Mouse (Mus musculus): ENCODE measurements around the gene Gnai1. TPM values are rescaled to one million over a fixed set of nuclear protein-coding genes. Genes with fewer than 3 reads are reported as not detected.
"Not testable (repeated sequence)": the region's sequence is repeated elsewhere in the genome, so short reads cannot be mapped to it uniquely, and the experiment has no call there.

Gene Gnai1
- total RNA-seq (2021): 100 to 1,000 TPM; 159 to 181 TPM

GRCm38 (mm10) chr5:18360281-18360819 lies at the start of gene Gnai1:
TSS of gene Gnai1 (minus strand) at chr5:18360355.
- DNase-seq: peak; percentile 69 to 70

- no peak for DNase-seq
Measured at GRCm38 (mm10) chr5:18367864-18368263, 7.7 kb upstream of the Gnai1 start.

- DNase-seq: no peak
Measured at GRCm38 (mm10) chr5:18365460-18365859, 5.3 kb upstream of the Gnai1 start.

GRCm38 (mm10) chr5:18360956-18361355 lies 801 bp upstream of the Gnai1 start:
- DNase-seq: no peak

GRCm38 (mm10) chr5:18359376-18360280 lies 527 bp downstream of the Gnai1 start:
- DNase-seq: peak; percentile 46 to 60

- DNase-seq: no peak
Measured at GRCm38 (mm10) chr5:18358778-18359177, 1.4 kb downstream of the Gnai1 start.

GRCm38 (mm10) chr5:18358191-18358590 lies 2.0 kb downstream of the Gnai1 start:
- DNase-seq: peak in 1 of 2 experiments; percentile 30

GRCm38 (mm10) chr5:18347297-18347696 lies 12.9 kb downstream of the Gnai1 start:
- DNase-seq: no peak

- DNase-seq: no peak
Measured at GRCm38 (mm10) chr5:18343455-18344142, 16.6 kb downstream of the Gnai1 start.

- no peak for DNase-seq
Measured at GRCm38 (mm10) chr5:18342765-18343454, 17.2 kb downstream of the Gnai1 start.

GRCm38 (mm10) chr5:18341876-18342275 lies 18.3 kb downstream of the Gnai1 start:
- DNase-seq: not testable (repeated sequence)

GRCm38 (mm10) chr5:18332256-18332655 lies 27.9 kb downstream of the Gnai1 start:
- DNase-seq: no peak

GRCm38 (mm10) chr5:18330726-18331125 lies 29.4 kb downstream of the Gnai1 start:
- DNase-seq: no peak

GRCm38 (mm10) chr5:18326159-18326558 lies 34.0 kb downstream of the Gnai1 start:
- DNase-seq: no peak

- DNase-seq: no peak
Measured at GRCm38 (mm10) chr5:18323534-18323933, 36.6 kb downstream of the Gnai1 start.

GRCm38 (mm10) chr5:18321661-18322060 lies 38.5 kb downstream of the Gnai1 start:
- no peak for DNase-seq

GRCm38 (mm10) chr5:18318846-18319245 lies 41.3 kb downstream of the Gnai1 start:
- no peak for DNase-seq

GRCm38 (mm10) chr5:18307229-18307804 lies 52.8 kb downstream of the Gnai1 start:
- DNase-seq: no peak

GRCm38 (mm10) chr5:18296584-18296983 lies 63.6 kb downstream of the Gnai1 start:
- DNase-seq: no peak

- DNase-seq: no peak
Measured at GRCm38 (mm10) chr5:18292744-18293143, 67.4 kb downstream of the Gnai1 start.

- no peak for DNase-seq
Measured at GRCm38 (mm10) chr5:18289530-18289929, 70.6 kb downstream of the Gnai1 start.

GRCm38 (mm10) chr5:18288694-18289093 lies 71.5 kb downstream of the Gnai1 start:
- DNase-seq: no peak
